Mouse (Mus musculus) hindbrain, postnatal 0 days (tissue): ENCODE measurements around the gene Qrfp. TPM values are rescaled to one million over a fixed set of nuclear protein-coding genes. Genes with fewer than 3 reads are reported as not detected.

Experiments
- ATAC-seq: fragments of 200-750 bp; cut with Nextera tagmentation; 2 replicates; pipeline ENCODE4 v1.8.0; 2017; ENCODE audit warnings: mild to moderate bottlenecking, moderate TSS enrichment, moderate library complexity
- DNase-seq: peaks from one replicate; pipeline ENCODE4 v3.0.0-alpha.2; 2015; ENCODE audit warnings: low spot score
- H3K27ac ChIP-seq: fragments of 300-500 bp; sonication (generic); 2 replicates; pipeline ENCODE4 v1.5.1; 2014; ENCODE audit warnings: mild to moderate bottlenecking
- H3K27me3 ChIP-seq: fragments of 300-500 bp; sonication (generic); 2 replicates; pipeline ENCODE4 v1.6.1; 2014; ENCODE audit warnings: low read length, mixed read lengths; ENCODE audit not compliant: insufficient read depth
- H3K36me3 ChIP-seq: fragments of 300-500 bp; sonication (generic); 2 replicates; pipeline ENCODE4 v1.6.1; 2014; ENCODE audit warnings: low read length, mixed read lengths; ENCODE audit not compliant: insufficient read depth
- H3K4me1 ChIP-seq: fragments of 300-500 bp; sonication (generic); 2 replicates; pipeline ENCODE4 v1.6.1; 2014; ENCODE audit warnings: antibody characterized with exemption, low read length, mixed read lengths; ENCODE audit not compliant: insufficient read depth
- H3K4me2 ChIP-seq: fragments of 300-500 bp; sonication (generic); 2 replicates; pipeline ENCODE4 v1.6.1; 2014; ENCODE audit warnings: low read depth, mild to moderate bottlenecking, low read length, moderate library complexity, mixed read lengths
- H3K4me3 ChIP-seq: fragments of 300-500 bp; sonication (generic); 2 replicates; pipeline ENCODE4 v1.5.1; 2014; ENCODE audit warnings: low read length
- H3K9ac ChIP-seq: fragments of 300-500 bp; sonication (generic); replicated peaks from 2 replicates; pipeline ENCODE4 v1.6.1; 2014; ENCODE audit warnings: mild to moderate bottlenecking, low read length, moderate library complexity, mixed read lengths
- H3K9me3 ChIP-seq: fragments of 300-500 bp; sonication (generic); 2 replicates; pipeline ENCODE4 v1.6.1; 2016; ENCODE audit warnings: low read length, mixed read lengths
- CTCF ChIP-seq: IDR thresholded peaks from 2 replicates; pipeline ENCODE4 v1.5.1; 2016; ENCODE audit warnings: antibody characterized with exemption, control low read depth, low read depth
- WGBS: fragments of 180-500 bp; shearing (Covaris S2); extraction: QIAGEN DNeasy Blood & Tissue Kit; methylation state at CpG from one replicate; pipeline ENCODE4 v1.1.7; 2014; 5-methylcytosine and 5-hydroxymethylcytosine counted together
- polyA plus RNA-seq: library from polyadenylated mRNA; unstranded; fragments of >200 nt; fragmentation: Nextera tagmentation; extraction: Ambion mirVana; gene quantifications from 2 replicates; pipeline ENCODE4 v1.2.1, GENCODE M21; 2015
- total RNA-seq: library from RNA; depleted of rRNA; stranded (reverse); fragments of >200 nt; gene quantifications from 2 replicates; pipeline ENCODE4 v1.2.3, GENCODE M21; 2014; rRNA removed

Gene Qrfp
- total and polyA plus RNA-seq, 2 experiments from 2014 or later = 0.06 TPM; not detected in 1

GRCm38 (mm10) chr2:31760486-31760885, 49.9 kb downstream of the Qrfp start:
- no peak for TF ChIP-seq CTCF
- no peaks in the 10 kb centered on the region for H3K36me3 ChIP-seq
- H3K27me3 ChIP-seq = no peaks in the 10 kb centered on the region
- peak overlapping the region; percentile 71 for H3K9ac ChIP-seq
- peak overlapping the region; percentile 74; the same call in 1 of the 2 replicates for H3K27ac ChIP-seq
- peak overlapping the region; percentile 59 for H3K4me3 ChIP-seq
- H3K4me1 ChIP-seq = peaks cover 23% of the 10 kb centered on the region
- DNase-seq (no peak), ATAC-seq (no peak)
- peak overlapping the region; percentile 92 for H3K4me2 ChIP-seq
- 4% methylated on average over 1 of the region's 1 CpGs for WGBS
- H3K9me3 ChIP-seq = no peaks in the 10 kb centered on the region

- DNase-seq (peak; percentile 74), ATAC-seq (peak; percentile 87)
- H3K4me1 ChIP-seq = peaks cover 23% of the 10 kb centered on the region
- TF ChIP-seq CTCF = no peak
- no peaks in the 10 kb centered on the region for H3K9me3 ChIP-seq
- peak overlapping the region; percentile 92 for H3K4me2 ChIP-seq
- peak overlapping the region; percentile 59 for H3K4me3 ChIP-seq
- H3K27ac ChIP-seq = peak overlapping the region; percentile 74; the same call in 1 of the 2 replicates
- H3K27me3 ChIP-seq = no peaks in the 10 kb centered on the region
- no peaks in the 10 kb centered on the region for H3K36me3 ChIP-seq
- H3K9ac ChIP-seq = peak overlapping the region; percentile 71
- WGBS = 2% methylated on average over 34 of the region's 42 CpGs
Observed at GRCm38 (mm10) chr2:31759751-31760460, 50.5 kb downstream of the Qrfp start.

GRCm38 (mm10) chr2:31758966-31759365, 51.4 kb downstream of the Qrfp start:
- TF ChIP-seq CTCF = no peak
- H3K9ac ChIP-seq = no peak overlapping the region; the same call in 1 of the 2 replicates
- DNase-seq (no peak), ATAC-seq (no peak)
- H3K36me3 ChIP-seq = no peaks in the 10 kb centered on the region
- WGBS = 84% methylated on average over 5 of the region's 5 CpGs
- peak overlapping the region; percentile 92 for H3K4me2 ChIP-seq
- no peaks in the 10 kb centered on the region for H3K27me3 ChIP-seq
- no peak overlapping the region; the same call in 1 of the 2 replicates for H3K4me3 ChIP-seq
- peaks cover 23% of the 10 kb centered on the region for H3K4me1 ChIP-seq
- no peaks in the 10 kb centered on the region for H3K9me3 ChIP-seq
- no peak overlapping the region for H3K27ac ChIP-seq

- ATAC-seq = no peak
- Histone ChIP-seq H3K9me3 (no peaks in the 10 kb centered on the region), H3K9ac (no peak overlapping the region), H3K4me2 (no peak overlapping the region), H3K4me3 (no peak overlapping the region), H3K27ac (no peak overlapping the region), H3K36me3 (no peaks in the 10 kb centered on the region), H3K4me1 (peaks cover 11% of the 10 kb centered on the region), H3K27me3 (no peaks in the 10 kb centered on the region)
- DNase-seq = peak; percentile 27
- no peak for TF ChIP-seq CTCF
Observed at GRCm38 (mm10) chr2:31757472-31757871, 52.9 kb downstream of the Qrfp start.

Other genes with a start within 250 kb of the Qrfp start
- gene Fubp3, start 237.9 kb downstream of the Qrfp start, total RNA-seq = 29.0 and 32.2 TPM in 2 replicates
- gene Fubp3, start 237.9 kb downstream of the Qrfp start, polyA plus RNA-seq = 45.8 and 50.5 TPM in 2 replicates
- not detected in 2 replicates for gene Prdm12, start 170.5 kb downstream of the Qrfp start, total RNA-seq
- gene Prdm12, start 170.5 kb downstream of the Qrfp start, polyA plus RNA-seq = 0.16 and 0.24 TPM in 2 replicates
- 17.2 and 31.1 TPM in 2 replicates for gene Exosc2, start 139.9 kb downstream of the Qrfp start, total RNA-seq
- 35.6 and 36.5 TPM in 2 replicates for gene Exosc2, start 139.9 kb downstream of the Qrfp start, polyA plus RNA-seq
- gene Abl1, start 122.2 kb downstream of the Qrfp start, total RNA-seq = 52.1 and 57.5 TPM in 2 replicates
- gene Abl1, start 122.2 kb downstream of the Qrfp start, polyA plus RNA-seq = 11.3 and 13.1 TPM in 2 replicates
- 27.3 and 28.9 TPM in 2 replicates for gene Fibcd1, start 35.4 kb upstream of the Qrfp start, total RNA-seq
- gene Fibcd1, start 35.4 kb upstream of the Qrfp start, polyA plus RNA-seq = 8.7 and 9.1 TPM in 2 replicates
- gene Lamc3, start 76.7 kb upstream of the Qrfp start, total RNA-seq = 11.6 and 12.9 TPM in 2 replicates
- 2.0 and 2.1 TPM in 2 replicates for gene Lamc3, start 76.7 kb upstream of the Qrfp start, polyA plus RNA-seq
- 13.2 and 15.5 TPM in 2 replicates for gene Aif1l, start 139.6 kb upstream of the Qrfp start, total RNA-seq
- gene Aif1l, start 139.6 kb upstream of the Qrfp start, polyA plus RNA-seq = 16.2 and 18.2 TPM in 2 replicates
- gene Nup214, start 163.9 kb upstream of the Qrfp start, total RNA-seq = 26.2 and 29.3 TPM in 2 replicates
- gene Nup214, start 163.9 kb upstream of the Qrfp start, polyA plus RNA-seq = 65.3 and 67.4 TPM in 2 replicates